Comparison of ENCODE assay signal across 18 mouse cellular contexts in the genomic region with DNA sequence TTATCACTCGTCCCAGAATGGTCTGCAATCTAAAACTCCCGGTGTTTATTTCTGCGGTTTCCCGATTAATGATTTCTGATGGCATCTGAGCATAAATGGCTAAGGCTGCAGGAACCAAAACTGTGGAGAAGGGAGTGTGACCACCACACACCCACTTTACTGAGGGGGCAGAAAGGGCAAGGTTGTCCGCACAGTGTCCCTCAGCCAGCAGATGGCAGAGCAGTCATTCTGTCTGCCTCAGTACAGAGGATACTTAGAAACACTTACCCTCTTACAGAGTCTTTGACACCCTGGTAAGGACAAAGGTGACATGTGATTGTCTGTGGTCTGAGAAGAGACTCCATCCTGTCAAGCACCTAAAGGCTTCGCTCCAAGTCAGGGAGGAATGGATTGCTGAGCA. TPM values are rescaled to one million over a fixed set of nuclear protein-coding genes. Genes with fewer than 3 reads are reported as not detected.
DNase-seq lines count a peak whose midpoint lies in the region; ATAC-seq and TF ChIP-seq lines count a peak whose summit lies in the region.
"Had no signal": no experiment of that assay in that cellular context is flagged by ENCODE, and none has a peak within 500 bp of the region (broad histone marks: within the 10 kb centered on the region; RNA-seq: fewer than 3 reads in every experiment).

No protein-coding gene starts in this region.

- no peaks in the 10 kb centered on the region for H3K36me3 ChIP-seq in heart, postnatal 0 days (replicated peaks; ENCODE audit: control insufficient read depth, insufficient read depth, low read length)
- H3K36me3 ChIP-seq in liver, embryonic 14.5 days (replicated peaks; ENCODE audit: control insufficient read depth, insufficient read depth, low read depth) = no peaks in the 10 kb centered on the region
- no peaks in the 10 kb centered on the region for H3K36me3 ChIP-seq in liver, embryonic 11.5 days (ENCODE audit: control insufficient read depth, insufficient read depth, low read length)
- H3K36me3 ChIP-seq in CH12.LX (replicated peaks in 1 of 2; ENCODE audit: control insufficient read depth in 1 of 2, insufficient read depth in 1 of 2, low read length in 1 of 2) = no peaks in the 10 kb centered on the region
- H3K36me3 ChIP-seq: heart, embryonic 13.5 days; hindbrain, embryonic 12.5 days; liver, embryonic 15.5 days had no signal

- H3K4me3 ChIP-seq in heart, postnatal 0 days (ENCODE audit: low read depth, low read length) = no peak overlapping the region
- H3K4me3 ChIP-seq in liver, embryonic 14.5 days (ENCODE audit: insufficient read depth in 1 of 2, low read depth in 2 of 2, low read length in 2 of 2) = no peak overlapping the region
- H3K4me3 ChIP-seq in liver, embryonic 11.5 days (ENCODE audit: low read depth, low read length) = no peak overlapping the region
- no peak overlapping the region for H3K4me3 ChIP-seq in CH12.LX (replicated peaks in 1 of 3; ENCODE audit: low read depth in 2 of 3, low read length in 2 of 3, poor library complexity in 1 of 3)
- H3K4me3 ChIP-seq: heart, embryonic 13.5 days; hindbrain, embryonic 12.5 days; liver, embryonic 15.5 days had no signal

- no peak for TF ChIP-seq EP300 in heart, postnatal 0 days (IDR thresholded peaks at IDR 0.05; ENCODE audit: low read depth)
- TF ChIP-seq EP300 in liver, embryonic 14.5 days (IDR thresholded peaks at IDR 0.05; ENCODE audit: low read depth) = no peak
- TF ChIP-seq EP300 in CH12.LX (IDR thresholded peaks at IDR 0.05; ENCODE audit: low read length) = no peak

- dilution Hi-C loops in CH12.LX (cut with MboI; ENCODE audit: extremely low pct_ligation_motif_present, extremely low pct_unique_long_range_greater_than_20kb, low sequenced_read_pairs) = no loop called here

- no peak for ATAC-seq in heart, postnatal 0 days (ENCODE audit: insufficient read depth, low read depth)
- ATAC-seq in liver, embryonic 14.5 days (ENCODE audit: insufficient read depth) = no peak
- ATAC-seq in liver, embryonic 11.5 days (replicated peaks; ENCODE audit: low FRiP score) = no peak
- peak; percentile 50; the same call in 1 of the 2 replicates for ATAC-seq in common myeloid progenitor, adult 5-6 weeks (replicated peaks; ENCODE audit: low read depth, poor library complexity, severe bottlenecking)
- no peak; the same call in 1 of the 2 replicates for ATAC-seq in granulocyte monocyte progenitor cell, adult 5-6 weeks (replicated peaks; ENCODE audit: poor library complexity, severe bottlenecking)
- ATAC-seq: forebrain, embryonic 16.5 days had no signal

- peak; percentile 14; the same call in 1 of the 2 replicates for TF ChIP-seq CTCF in heart, postnatal 0 days (IDR thresholded peaks at IDR 0.05; ENCODE audit: low read depth)
- peak; percentile 39 for TF ChIP-seq CTCF in liver, embryonic 14.5 days (IDR thresholded peaks at IDR 0.05; ENCODE audit: low read depth)
- peak; percentile 30 to 74; a peak in 3 of 4 replicates for TF ChIP-seq CTCF in CH12.LX (conservative IDR thresholded peaks at IDR 0.05 in 1 of 2, IDR thresholded peaks at IDR 0.05 in 1 of 2; ENCODE audit: low read depth in 2 of 2, low read length in 2 of 2)

- no peaks in the 10 kb centered on the region for H3K4me1 ChIP-seq in heart, postnatal 0 days (ENCODE audit: control insufficient read depth, insufficient read depth)
- no peaks in the 10 kb centered on the region for H3K4me1 ChIP-seq in liver, embryonic 14.5 days (replicated peaks; ENCODE audit: control insufficient read depth in 2 of 2, insufficient read depth in 2 of 2, low read length in 1 of 2)
- H3K4me1 ChIP-seq in liver, embryonic 11.5 days (replicated peaks; ENCODE audit: control insufficient read depth, insufficient read depth, low read length) = no peaks in the 10 kb centered on the region
- H3K4me1 ChIP-seq in CH12.LX (ENCODE audit: control insufficient read depth in 1 of 2, insufficient read depth in 2 of 2) = no peaks in the 10 kb centered on the region
- H3K4me1 ChIP-seq: heart, embryonic 13.5 days; hindbrain, embryonic 12.5 days; liver, embryonic 15.5 days had no signal

- WGBS in heart, postnatal 0 days = 76% methylated on average over 6 of the region's 6 CpGs
- WGBS in liver, embryonic 14.5 days (ENCODE audit: insufficient replicate concordance) = 70% methylated on average over 6 of the region's 6 CpGs
- 76% methylated on average over 6 of the region's 6 CpGs for WGBS in liver, embryonic 11.5 days

- no peaks in the 10 kb centered on the region for H3K27me3 ChIP-seq in heart, postnatal 0 days (ENCODE audit: control insufficient read depth, insufficient read depth, low read length)
- H3K27me3 ChIP-seq in liver, embryonic 14.5 days (ENCODE audit: control insufficient read depth, insufficient read depth, low read length) = no peaks in the 10 kb centered on the region
- H3K27me3 ChIP-seq in liver, embryonic 11.5 days (replicated peaks; ENCODE audit: control insufficient read depth, insufficient read depth, low read length) = no peaks in the 10 kb centered on the region
- H3K27me3 ChIP-seq in CH12.LX (replicated peaks) = peaks cover 18% of the 10 kb centered on the region
- H3K27me3 ChIP-seq: liver, embryonic 15.5 days had no signal

- no peaks in the 10 kb centered on the region for H3K79me2 ChIP-seq in CH12.LX (replicated peaks; ENCODE audit: control insufficient read depth, extremely low read depth, insufficient read depth, poor library complexity, severe bottlenecking)

- H3K9me3 ChIP-seq in heart, postnatal 0 days (replicated peaks; ENCODE audit: control insufficient read depth, low read length) = no peaks in the 10 kb centered on the region
- no peaks in the 10 kb centered on the region for H3K9me3 ChIP-seq in liver, embryonic 14.5 days (ENCODE audit: control insufficient read depth, low read length)
- H3K9me3 ChIP-seq in liver, embryonic 11.5 days (ENCODE audit: control insufficient read depth, low read length) = no peaks in the 10 kb centered on the region
- H3K9me3 ChIP-seq in CH12.LX (replicated peaks; ENCODE audit: low read length) = peaks cover 3% of the 10 kb centered on the region
- H3K9me3 ChIP-seq: heart, embryonic 13.5 days; hindbrain, embryonic 12.5 days; liver, embryonic 15.5 days had no signal

- DNase-seq in heart, postnatal 0 days (ENCODE audit: low spot score) = no peak
- no peak for DNase-seq in heart, adult 9 months (ENCODE audit: low spot score in 2 of 2)
- no peak for DNase-seq in liver, embryonic 14.5 days (ENCODE audit: low read depth in 3 of 3, low spot score in 3 of 3)
- DNase-seq in liver, embryonic 11.5 days (ENCODE audit: low spot score) = no peak
- no peak for DNase-seq in CH12.LX (ENCODE audit: extremely low read depth)
- no peak for DNase-seq in T-cell, adult 2 months (ENCODE audit: low spot score)
- DNase-seq: adrenal gland, adult 8-10 months; kidney, adult 8-10 months; thymus, adult 18-20 months had no signal

- in situ Hi-C loops in CH12.LX (cut with MboI; ENCODE audit: low pct_ligation_motif_present, low pct_unique_long_range_greater_than_20kb, low sequenced_read_pairs) = no loop called here

- no peak overlapping the region for H3K9ac ChIP-seq in heart, postnatal 0 days (replicated peaks; ENCODE audit: low read depth, low read length)
- H3K9ac ChIP-seq in liver, embryonic 14.5 days (replicated peaks) = no peak overlapping the region
- no peak overlapping the region for H3K9ac ChIP-seq in liver, embryonic 11.5 days (ENCODE audit: low read depth, low read length)
- H3K9ac ChIP-seq in CH12.LX (ENCODE audit: insufficient read depth, low read depth) = no peak overlapping the region
- H3K9ac ChIP-seq: heart, embryonic 13.5 days; hindbrain, embryonic 12.5 days; liver, embryonic 15.5 days had no signal

- no peak for TF ChIP-seq POLR2A in CH12.LX (IDR thresholded peaks at IDR 0.05; ENCODE audit: low read depth, low read length)

- TF ChIP-seq RAD21 in CH12.LX (IDR thresholded peaks at IDR 0.05; ENCODE audit: low read depth, low read length) = peak; percentile 64

- H3K27ac ChIP-seq in heart, postnatal 0 days (ENCODE audit: low read depth) = no peak overlapping the region
- no peak overlapping the region for H3K27ac ChIP-seq in liver, embryonic 14.5 days
- no peak overlapping the region for H3K27ac ChIP-seq in liver, embryonic 11.5 days (ENCODE audit: low read depth, low read length)
- H3K27ac ChIP-seq in CH12.LX (ENCODE audit: insufficient read depth, low read depth) = no peak overlapping the region
- H3K27ac ChIP-seq: heart, embryonic 13.5 days; hindbrain, embryonic 12.5 days; liver, embryonic 15.5 days; macrophage had no signal

- H3K4me2 ChIP-seq in heart, postnatal 0 days (ENCODE audit: low read depth, low read length) = no peak overlapping the region
- H3K4me2 ChIP-seq in liver, embryonic 14.5 days (ENCODE audit: low read depth) = no peak overlapping the region
- H3K4me2 ChIP-seq in liver, embryonic 11.5 days = no peak overlapping the region
- H3K4me2 ChIP-seq in CH12.LX (ENCODE audit: insufficient read depth, low read depth, poor library complexity, severe bottlenecking) = no peak overlapping the region
- H3K4me2 ChIP-seq: heart, embryonic 13.5 days; hindbrain, embryonic 12.5 days; liver, embryonic 15.5 days had no signal

TF ChIP-seq in CH12.LX, 34 proteins besides CTCF, POLR2A, EP300 and RAD21:
- peak; percentile 82 for TF ChIP-seq SMC3 (IDR thresholded peaks at IDR 0.05; ENCODE audit: low read depth, low read length)
- TF ChIP-seq JUN (IDR thresholded peaks at IDR 0.05; ENCODE audit: insufficient read depth, low read depth, low read length) = no peak
- peak; percentile 8; the same call in 1 of the 2 replicates for TF ChIP-seq ZC3H11A (IDR thresholded peaks at IDR 0.05; ENCODE audit: low read depth, low read length)
- no peak for TF ChIP-seq GABPA (IDR thresholded peaks at IDR 0.05; ENCODE audit: insufficient replicate concordance, low read depth, low read length)

RNA-seq across cellular contexts. Expression of a gene that starts 23.4 kb away (rescaled TPM):
- not detected in 2 replicates for total RNA-seq in heart, postnatal 0 days (2014; rRNA removed; ENCODE audit: low replicate concordance)
- not detected in 2 replicates for polyA plus RNA-seq in heart, postnatal 0 days (2015; fragmentation: Nextera tagmentation; extraction: Ambion mirVana)
- 0.02 TPM in 1 of 2 replicates, not detected in the other for polyA plus RNA-seq in liver, embryonic 14.5 days (2012; rRNA removed)
- polyA plus RNA-seq in liver, embryonic 14.5 days (2014; fragmentation: Nextera tagmentation; extraction: Ambion mirVana) = not detected in 2 replicates
- not detected in 2 replicates for polyA plus RNA-seq in liver, embryonic 11.5 days (2014; fragmentation: Nextera tagmentation; extraction: Ambion mirVana)
- not detected in 2 replicates for total RNA-seq in CH12.LX (2012; rRNA removed)
- total RNA-seq in CH12.LX (2014; rRNA removed) = not detected in 2 replicates
- not detected in 2 replicates for polyA plus RNA-seq in CH12.LX (2012; ENCODE audit: insufficient read length, low read depth)
- total RNA-seq in common myeloid progenitor, adult 5-6 weeks (2017) = not detected in 2 replicates
- not detected in 2 replicates for total RNA-seq in granulocyte monocyte progenitor cell, adult 5-6 weeks (2014; fragmentation: Nextera tagmentation)
- not detected in 2 replicates for total RNA-seq in granulocyte monocyte progenitor cell, adult 5-6 weeks (2017)
- total RNA-seq: adrenal gland, adult 8-10 months; gastrocnemius, adult 8-10 months; monocyte, adult 5-6 weeks had no signal
- polyA plus RNA-seq: heart, embryonic 13.5 days; liver, embryonic 15.5 days; macrophage had no signal
